20 mouse cellular contexts compared by ENCODE assay signal in the genomic region with DNA sequence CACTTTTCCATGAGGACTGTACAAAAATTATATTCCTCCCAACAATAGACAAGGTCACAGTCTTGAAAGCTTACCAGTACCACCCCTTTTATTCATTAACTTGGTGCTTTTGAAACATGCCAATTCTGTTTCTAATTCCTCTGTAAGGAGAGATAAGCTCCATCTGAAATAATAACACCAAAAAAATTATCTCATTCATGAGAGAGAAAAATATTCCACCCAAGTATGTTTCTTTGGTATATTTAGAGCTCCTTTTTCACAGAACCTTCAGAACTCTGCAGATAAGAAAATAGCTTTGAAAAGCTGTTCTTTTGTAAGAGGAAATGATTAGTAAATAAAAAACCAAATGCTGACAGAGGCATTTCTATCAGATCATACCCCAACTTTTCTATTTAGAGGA.
DNase-seq lines count a peak whose midpoint lies in the region; ATAC-seq and TF ChIP-seq lines count a peak whose summit lies in the region.
"Had no signal": no experiment of that assay in that cellular context is flagged by ENCODE, and none has a peak within 500 bp of the region (broad histone marks: within the 10 kb centered on the region; RNA-seq: fewer than 3 reads in every experiment).

No protein-coding gene starts in this region.

- no peaks in the 10 kb centered on the region for H3K36me3 ChIP-seq in liver, adult 2 months (ENCODE audit: control insufficient read depth, insufficient read depth, low read length)
- H3K36me3 ChIP-seq in liver, embryonic 11.5 days (ENCODE audit: control insufficient read depth, insufficient read depth, low read length), result no peaks in the 10 kb centered on the region
- H3K36me3 ChIP-seq in MEL (ENCODE audit: control insufficient read depth in 1 of 2, insufficient read depth in 2 of 2, low read length in 2 of 2), result peaks cover 0 to 5% of the 10 kb centered on the region in 2 experiments; a peak in 2 of 4 replicates
- H3K36me3 ChIP-seq: G1E had no signal

- no peaks in the 10 kb centered on the region for H3K9me3 ChIP-seq in liver, embryonic 11.5 days (ENCODE audit: control insufficient read depth, low read length)
- no peaks in the 10 kb centered on the region for H3K9me3 ChIP-seq in MEL (replicated peaks; ENCODE audit: insufficient read depth, low read length)
- H3K9me3 ChIP-seq: G1E had no signal

- no peak for TF ChIP-seq RAD21 in MEL (IDR thresholded peaks at IDR 0.05; ENCODE audit: low read depth, low read length)

- ATAC-seq in liver, embryonic 11.5 days (replicated peaks; ENCODE audit: low FRiP score), result no peak
- ATAC-seq: activated CD4-positive, CD25-positive, alpha-beta regulatory T cell, adult 4 months; CD4-positive, CD25-positive, alpha-beta regulatory T cell, adult 4 months; Patski had no signal

- H3K4me1 ChIP-seq in liver, adult 2 months (ENCODE audit: control insufficient read depth, insufficient read depth, low read length), result no peaks in the 10 kb centered on the region
- no peaks in the 10 kb centered on the region for H3K4me1 ChIP-seq in liver, embryonic 11.5 days (replicated peaks; ENCODE audit: control insufficient read depth, insufficient read depth, low read length)
- peaks cover 0 to 2% of the 10 kb centered on the region in 2 experiments; a peak in 2 of 4 replicates for H3K4me1 ChIP-seq in MEL (ENCODE audit: control insufficient read depth in 1 of 2, insufficient read depth in 2 of 2, low read length in 2 of 2)

- no peak overlapping the region for H3K4me2 ChIP-seq in liver, embryonic 11.5 days

- no peak overlapping the region for H3K4me3 ChIP-seq in liver, adult 2 months (ENCODE audit: insufficient read depth, low read depth, low read length)
- no peak overlapping the region for H3K4me3 ChIP-seq in liver, embryonic 11.5 days (ENCODE audit: low read depth, low read length)
- H3K4me3 ChIP-seq in MEL (ENCODE audit: control insufficient read depth in 1 of 2, insufficient read depth in 1 of 2, low read depth in 2 of 2, low read length in 2 of 2), result no peak overlapping the region

- TF ChIP-seq CTCF in liver, adult 2 months (IDR thresholded peaks at IDR 0.05; ENCODE audit: low read depth, low read length), result no peak
- no peak for TF ChIP-seq CTCF in MEL (IDR thresholded peaks at IDR 0.05 in 2 of 3, conservative IDR thresholded peaks at IDR 0.05 in 1 of 3; ENCODE audit: control insufficient read depth in 1 of 3, insufficient read depth in 1 of 3, low read depth in 2 of 3, low read length in 3 of 3, poor library complexity in 1 of 3, severe bottlenecking in 1 of 3)

- no peak overlapping the region for H3K27ac ChIP-seq in liver, adult 2 months (replicated peaks; ENCODE audit: insufficient read depth, low read depth, low read length)
- no peak overlapping the region for H3K27ac ChIP-seq in liver, embryonic 11.5 days (ENCODE audit: low read depth, low read length)
- no peak overlapping the region for H3K27ac ChIP-seq in MEL (ENCODE audit: control insufficient read depth, low read depth, low read length)

- no peak overlapping the region for H3K9ac ChIP-seq in liver, adult 2 months (ENCODE audit: low read depth, low read length)
- no peak overlapping the region for H3K9ac ChIP-seq in liver, embryonic 11.5 days (ENCODE audit: low read depth, low read length)
- H3K9ac ChIP-seq in MEL (ENCODE audit: control insufficient read depth, low read depth, low read length, poor library complexity, severe bottlenecking), result no peak overlapping the region

- no peaks in the 10 kb centered on the region for H3K27me3 ChIP-seq in liver, adult 2 months (ENCODE audit: control insufficient read depth, insufficient read depth, low read length)
- no peaks in the 10 kb centered on the region for H3K27me3 ChIP-seq in liver, embryonic 11.5 days (replicated peaks; ENCODE audit: control insufficient read depth, insufficient read depth, low read length)
- no peaks in the 10 kb centered on the region for H3K27me3 ChIP-seq in MEL (ENCODE audit: control insufficient read depth in 1 of 2, insufficient read depth in 2 of 2, low read length in 2 of 2)
- H3K27me3 ChIP-seq: CH12.LX had no signal

- DNase-seq in liver, adult 2 months (ENCODE audit: extremely low read depth, low read depth, low spot score), result peak; percentile 26
- no peak for DNase-seq in liver, embryonic 11.5 days (ENCODE audit: low spot score)
- DNase-seq in MEL (ENCODE audit: low read depth, low spot score), result peak; percentile 20
- DNase-seq in spleen, postnatal 14 days (ENCODE audit: low spot score in 2 of 2), result no peak
- DNase-seq: adrenal gland, adult 2 months; adrenal gland, adult 8-10 months; adrenal gland, postnatal 10 days; adrenal gland, postnatal 14 days; adrenal gland, postnatal 25 days; adrenal gland, postnatal 36 days; B cell, adult 2 months; cerebellum, adult 11 months; cerebellum, adult 11-12 months; cerebellum, adult 18-20 months; cerebellum, adult 2 months had no signal

- TF ChIP-seq POLR2A in liver, adult 2 months (IDR thresholded peaks at IDR 0.05; ENCODE audit: extremely low read depth, insufficient read depth, low read length), result no peak
- no peak for TF ChIP-seq POLR2A in MEL (IDR thresholded peaks at IDR 0.05; ENCODE audit: control insufficient read depth in 1 of 2, insufficient read depth in 1 of 2, low read depth in 1 of 2, low read length in 2 of 2, poor library complexity in 1 of 2)

- TF ChIP-seq EP300 in MEL (IDR thresholded peaks at IDR 0.05; ENCODE audit: low read depth in 1 of 2, low read length in 2 of 2), result peak; percentile 50 to 52; a peak in 3 of 4 replicates

- H3K79me2 ChIP-seq in liver, adult 2 months (ENCODE audit: control insufficient read depth, insufficient read depth, low read length), result no peaks in the 10 kb centered on the region
- no peaks in the 10 kb centered on the region for H3K79me2 ChIP-seq in MEL (ENCODE audit: control insufficient read depth, insufficient read depth, low read length, poor library complexity)

TF ChIP-seq in MEL, 35 proteins besides CTCF, POLR2A, EP300 and RAD21:
- TF ChIP-seq MAZ (IDR thresholded peaks at IDR 0.05; ENCODE audit: low read depth, low read length) (no peak), GATA1 (IDR thresholded peaks at IDR 0.05; ENCODE audit: low read depth, low read length) (peak; percentile 48), ZNF384 (IDR thresholded peaks at IDR 0.05; ENCODE audit: low read depth, low read length) (peak; percentile 19; the same call in 1 of the 2 replicates), ETS1 (IDR thresholded peaks at IDR 0.05; ENCODE audit: low read depth, low read length) (peak; percentile 63; the same call in 1 of the 2 replicates), RCOR1 (IDR thresholded peaks at IDR 0.05; ENCODE audit: low read depth, low read length) (0 out of 2 replicates have a peak, but pooled peaks have one; percentile 6), MAX (IDR thresholded peaks at IDR 0.05; ENCODE audit: low read length) (no peak), HCFC1 (IDR thresholded peaks at IDR 0.05; ENCODE audit: low read depth, low read length) (no peak), SMC3 (IDR thresholded peaks at IDR 0.05; ENCODE audit: low read depth, low read length) (no peak), TCF12 (IDR thresholded peaks at IDR 0.05; ENCODE audit: low read depth, low read length) (peak; percentile 12; the same call in 1 of the 2 replicates), ZC3H11A (IDR thresholded peaks at IDR 0.05; ENCODE audit: low read depth, low read length) (no peak)

Comparison
In these comparisons a context has a peak if more than half of its experiments do, and no peak if none do; other contexts are left out.
1. DNase-seq: peak in liver, adult 2 months (single experiment) and MEL (single experiment); none in liver, embryonic 11.5 days (single experiment) and spleen, postnatal 14 days (0 of 2).